Mouse (Mus musculus) heart, embryonic 12.5 days (tissue): ENCODE data around the gene Dennd2a. TPM values are rescaled to one million over a fixed set of nuclear protein-coding genes. Genes with fewer than 3 reads are reported as not detected.
A peak's percentile ranks its signal among the peaks of the same experiment; 100 is the strongest.

Experiments used
- ATAC-seq: fragments of 200-750 bp; cut with Nextera tagmentation; 2 replicates; pipeline ENCODE4 v1.8.0; 2017; ENCODE audit warnings: moderate TSS enrichment, moderate library complexity; ENCODE audit not compliant: insufficient number of reproducible peaks, low FRiP score
- H3K27ac ChIP-seq: fragments of 300-500 bp; sonication (generic); 2 replicates; pipeline ENCODE4 v1.5.1; 2016; ENCODE audit warnings: mild to moderate bottlenecking, moderate library complexity; ENCODE audit not compliant: poor library complexity, severe bottlenecking
- H3K27me3 ChIP-seq: fragments of 300-500 bp; sonication (generic); replicated peaks from 2 replicates; pipeline ENCODE4 v1.6.1; 2016; ENCODE audit warnings: mild to moderate bottlenecking, moderate library complexity
- H3K36me3 ChIP-seq: fragments of 300-500 bp; sonication (generic); 2 replicates; pipeline ENCODE4 v1.6.1; 2016; ENCODE audit warnings: mild to moderate bottlenecking, moderate library complexity
- H3K4me1 ChIP-seq: fragments of 300-500 bp; sonication (generic); replicated peaks from 2 replicates; pipeline ENCODE4 v1.6.1; 2016; ENCODE audit warnings: mild to moderate bottlenecking
- H3K4me2 ChIP-seq: fragments of 300-500 bp; sonication (generic); 2 replicates; pipeline ENCODE4 v1.6.1; 2016; ENCODE audit warnings: mild to moderate bottlenecking, moderate library complexity
- H3K4me3 ChIP-seq: fragments of 300-500 bp; sonication (generic); 2 replicates; pipeline ENCODE4 v1.5.1; 2016; ENCODE audit warnings: mild to moderate bottlenecking
- H3K9ac ChIP-seq: fragments of 300-500 bp; sonication (generic); 2 replicates; pipeline ENCODE4 v1.6.1; 2016; ENCODE audit warnings: mild to moderate bottlenecking, moderate library complexity
- H3K9me3 ChIP-seq: fragments of 300-500 bp; sonication (generic); replicated peaks from 2 replicates; pipeline ENCODE4 v1.6.1; 2016; ENCODE audit warnings: mild to moderate bottlenecking, moderate library complexity
- WGBS: fragments of 180-500 bp; shearing (Covaris S2); methylation state at CpG from one replicate; pipeline ENCODE4 v1.1.7; 2016; 5-methylcytosine and 5-hydroxymethylcytosine counted together
- polyA plus RNA-seq: library from polyadenylated mRNA; unstranded; fragments of >200 nt; fragmentation: Nextera tagmentation; extraction: Ambion mirVana; gene quantifications from 2 replicates; pipeline ENCODE4 v1.2.1, GENCODE M21; 2016

Dennd2a gene
- polyA plus RNA-seq, 1 experiment from 2014 or later: 26.8 TPM

GRCm38 (mm10) chr6:39555648-39555945 is 2.1 kb downstream of the Dennd2a start:
- no peaks in the 10 kb centered on the region for H3K27me3 ChIP-seq
- H3K4me2 ChIP-seq: peak overlapping the region; percentile 70
- H3K36me3 ChIP-seq: peaks cover 11% of the 10 kb centered on the region
- WGBS: 81% methylated on average over 2 of the region's 2 CpGs
- ATAC-seq: no peak
- peaks cover 51% of the 10 kb centered on the region for H3K4me1 ChIP-seq
- H3K9me3 ChIP-seq: no peaks in the 10 kb centered on the region
- H3K9ac ChIP-seq: no peak overlapping the region
- H3K4me3 ChIP-seq: peak overlapping the region; percentile 17
- no peak overlapping the region for H3K27ac ChIP-seq

- peak overlapping the region; percentile 41; the same call in 1 of the 2 replicates for H3K9ac ChIP-seq
- H3K36me3 ChIP-seq: peaks cover 12% of the 10 kb centered on the region
- peak overlapping the region; percentile 17 for H3K4me3 ChIP-seq
- H3K9me3 ChIP-seq: no peaks in the 10 kb centered on the region
- no peaks in the 10 kb centered on the region for H3K27me3 ChIP-seq
- 60% methylated on average over 12 of the region's 12 CpGs for WGBS
- H3K4me2 ChIP-seq: peak overlapping the region; percentile 70
- ATAC-seq: no peak
- H3K27ac ChIP-seq: no peak overlapping the region
- peaks cover 51% of the 10 kb centered on the region for H3K4me1 ChIP-seq
These were observed 2.6 kb downstream of the Dennd2a start for GRCm38 (mm10) chr6:39554888-39555647.

- no peak overlapping the region for H3K27ac ChIP-seq
- no peaks in the 10 kb centered on the region for H3K9me3 ChIP-seq
- peaks cover 23% of the 10 kb centered on the region for H3K36me3 ChIP-seq
- H3K4me1 ChIP-seq: peaks cover 43% of the 10 kb centered on the region
- H3K4me3 ChIP-seq: no peak overlapping the region
- H3K4me2 ChIP-seq: no peak overlapping the region
- 44% methylated on average over 8 of the region's 8 CpGs for WGBS
- H3K9ac ChIP-seq: no peak overlapping the region
- H3K27me3 ChIP-seq: no peaks in the 10 kb centered on the region
- no peak for ATAC-seq
These were observed 5.6 kb downstream of the Dennd2a start for GRCm38 (mm10) chr6:39551981-39552636.

GRCm38 (mm10) chr6:39548030-39548429 is 9.6 kb downstream of the Dennd2a start:
- Histone ChIP-seq H3K4me3 (no peak overlapping the region), H3K36me3 (peaks cover 19% of the 10 kb centered on the region), H3K9me3 (no peaks in the 10 kb centered on the region), H3K4me2 (no peak overlapping the region), H3K27me3 (no peaks in the 10 kb centered on the region), H3K4me1 (peaks cover 44% of the 10 kb centered on the region), H3K9ac (no peak overlapping the region), H3K27ac (no peak overlapping the region)
- ATAC-seq: no peak
- 77% methylated on average over 5 of the region's 5 CpGs for WGBS

GRCm38 (mm10) chr6:39545474-39545873 is 12.2 kb downstream of the Dennd2a start:
- no peak for ATAC-seq
- no peaks in the 10 kb centered on the region for H3K9me3 ChIP-seq
- peaks cover 12% of the 10 kb centered on the region for H3K36me3 ChIP-seq
- H3K4me2 ChIP-seq: no peak overlapping the region
- peak overlapping the region; percentile 90; the same call in 1 of the 2 replicates for H3K27ac ChIP-seq
- no peak overlapping the region for H3K4me3 ChIP-seq
- H3K27me3 ChIP-seq: no peaks in the 10 kb centered on the region
- WGBS: 86% methylated on average over 7 of the region's 7 CpGs
- H3K9ac ChIP-seq: no peak overlapping the region
- peaks cover 49% of the 10 kb centered on the region for H3K4me1 ChIP-seq

GRCm38 (mm10) chr6:39543769-39544420 is 13.8 kb downstream of the Dennd2a start:
- no peaks in the 10 kb centered on the region for H3K9me3 ChIP-seq
- H3K27me3 ChIP-seq: no peaks in the 10 kb centered on the region
- no peak for ATAC-seq
- peaks cover 12% of the 10 kb centered on the region for H3K36me3 ChIP-seq
- H3K4me2 ChIP-seq: 0 out of 2 replicates have a peak overlapping the region, but pooled peaks have one; percentile 3
- H3K4me3 ChIP-seq: no peak overlapping the region
- H3K9ac ChIP-seq: peak overlapping the region; percentile 35; the same call in 1 of the 2 replicates
- peak overlapping the region; percentile 90 for H3K27ac ChIP-seq
- WGBS: 57% methylated on average over 15 of the region's 15 CpGs
- H3K4me1 ChIP-seq: peaks cover 65% of the 10 kb centered on the region

GRCm38 (mm10) chr6:39542631-39543597 is 14.8 kb downstream of the Dennd2a start:
- H3K4me2 ChIP-seq: peak overlapping the region; percentile 39
- H3K27ac ChIP-seq: peak overlapping the region; percentile 90
- peak overlapping the region; percentile 35; the same call in 1 of the 2 replicates for H3K9ac ChIP-seq
- H3K36me3 ChIP-seq: peaks cover 8% of the 10 kb centered on the region
- H3K27me3 ChIP-seq: no peaks in the 10 kb centered on the region
- ATAC-seq: peak; percentile 87
- no peak overlapping the region for H3K4me3 ChIP-seq
- 20% methylated on average over 15 of the region's 15 CpGs for WGBS
- H3K9me3 ChIP-seq: no peaks in the 10 kb centered on the region
- H3K4me1 ChIP-seq: peaks cover 71% of the 10 kb centered on the region

- H3K4me3 ChIP-seq: no peak overlapping the region
- H3K36me3 ChIP-seq: no peaks in the 10 kb centered on the region
- peaks cover 65% of the 10 kb centered on the region for H3K4me1 ChIP-seq
- no peaks in the 10 kb centered on the region for H3K9me3 ChIP-seq
- H3K27me3 ChIP-seq: no peaks in the 10 kb centered on the region
- peak overlapping the region; percentile 45 for H3K4me2 ChIP-seq
- peak overlapping the region; percentile 86 for H3K27ac ChIP-seq
- no peak for ATAC-seq
- WGBS: 53% methylated on average over 2 of the region's 2 CpGs
- no peak overlapping the region for H3K9ac ChIP-seq
These were observed 17.1 kb downstream of the Dennd2a start for GRCm38 (mm10) chr6:39540563-39540962.

- Histone ChIP-seq H3K9me3 (no peaks in the 10 kb centered on the region), H3K27ac (peak overlapping the region; percentile 86), H3K4me3 (no peak overlapping the region), H3K27me3 (no peaks in the 10 kb centered on the region), H3K4me1 (peaks cover 57% of the 10 kb centered on the region), H3K4me2 (peak overlapping the region; percentile 45), H3K9ac (peak overlapping the region; percentile 20; the same call in 1 of the 2 replicates), H3K36me3 (no peaks in the 10 kb centered on the region)
- WGBS: 13% methylated on average over 7 of the region's 7 CpGs
- ATAC-seq: peak; percentile 72
These were observed 17.9 kb downstream of the Dennd2a start for GRCm38 (mm10) chr6:39539679-39540155.

GRCm38 (mm10) chr6:39538227-39538626 is 19.4 kb downstream of the Dennd2a start:
- Histone ChIP-seq H3K27ac (peak overlapping the region; percentile 86; the same call in 1 of the 2 replicates), H3K36me3 (peaks cover 4% of the 10 kb centered on the region), H3K9me3 (0 out of 2 replicates have a peak, but pooled peaks cover 3% of the 10 kb centered on the region), H3K9ac (no peak overlapping the region), H3K4me1 (peaks cover 44% of the 10 kb centered on the region), H3K4me2 (no peak overlapping the region), H3K4me3 (no peak overlapping the region), H3K27me3 (no peaks in the 10 kb centered on the region)
- no peak for ATAC-seq
- 74% methylated on average over 8 of the region's 8 CpGs for WGBS
